Mouse (Mus musculus): ENCODE measurements around the gene Kcnc1.

Gene Kcnc1

GRCm38 (mm10) chr7:46422764-46423412 is 26.6 kb downstream of the Kcnc1 start:
- no peak for DNase-seq (ENCODE audit: low spot score)

- no peak for DNase-seq (ENCODE audit: low spot score)
Observed at GRCm38 (mm10) chr7:46423951-46424350, 27.7 kb downstream of the Kcnc1 start.

GRCm38 (mm10) chr7:46425012-46425411 is 28.7 kb downstream of the Kcnc1 start:
- no peak for DNase-seq (ENCODE audit: low spot score)

GRCm38 (mm10) chr7:46433874-46434273 is 37.6 kb downstream of the Kcnc1 start:
- no peak for DNase-seq (ENCODE audit: low spot score)

GRCm38 (mm10) chr7:46435833-46436232 is 39.5 kb downstream of the Kcnc1 start:
- no peak for DNase-seq (ENCODE audit: low spot score)

- DNase-seq (ENCODE audit: low spot score): no peak
Observed at GRCm38 (mm10) chr7:46438537-46439141, 42.3 kb downstream of the Kcnc1 start.

GRCm38 (mm10) chr7:46443163-46443562 is 46.9 kb downstream of the Kcnc1 start:
- DNase-seq (ENCODE audit: low spot score): no peak

GRCm38 (mm10) chr7:46445896-46446295 is 49.6 kb downstream of the Kcnc1 start:
- no peak for DNase-seq (ENCODE audit: low spot score)

- DNase-seq (ENCODE audit: low spot score): no peak
Observed at GRCm38 (mm10) chr7:46447473-46448165, 51.3 kb downstream of the Kcnc1 start.

- DNase-seq (ENCODE audit: low spot score): no peak
Observed at GRCm38 (mm10) chr7:46448922-46449645, 52.8 kb downstream of the Kcnc1 start.

GRCm38 (mm10) chr7:46453930-46454679 is 57.8 kb downstream of the Kcnc1 start:
- DNase-seq (ENCODE audit: low spot score): no peak

- DNase-seq (ENCODE audit: low spot score): no peak
Observed at GRCm38 (mm10) chr7:46457889-46458288, 61.6 kb downstream of the Kcnc1 start.

GRCm38 (mm10) chr7:46459200-46459599 is 62.9 kb downstream of the Kcnc1 start:
- DNase-seq (ENCODE audit: low spot score): no peak

- DNase-seq (ENCODE audit: low spot score): no peak
Observed at GRCm38 (mm10) chr7:46459605-46460245, 63.4 kb downstream of the Kcnc1 start.

GRCm38 (mm10) chr7:46462287-46462686 is 66.0 kb downstream of the Kcnc1 start:
- DNase-seq (ENCODE audit: low spot score): no peak

- no peak for DNase-seq (ENCODE audit: low spot score)
Observed at GRCm38 (mm10) chr7:46463136-46463535, 66.8 kb downstream of the Kcnc1 start.

GRCm38 (mm10) chr7:46466422-46466981 is 70.2 kb downstream of the Kcnc1 start:
- DNase-seq (ENCODE audit: low spot score): no peak

- DNase-seq (ENCODE audit: low spot score): no peak
Observed at GRCm38 (mm10) chr7:46469542-46469941, 73.2 kb downstream of the Kcnc1 start.

GRCm38 (mm10) chr7:46471054-46471737 is 74.9 kb downstream of the Kcnc1 start:
- no peak for DNase-seq (ENCODE audit: low spot score)

GRCm38 (mm10) chr7:46473141-46473540 is 76.8 kb downstream of the Kcnc1 start:
- DNase-seq (ENCODE audit: low spot score): no peak

Data from ovary, adult 18-20 months (tissue).